Mouse (Mus musculus) forebrain, embryonic 15.5 days (tissue): Measurements from ENCODE around the gene Ppp1r37. TPM values are rescaled to one million over a fixed set of nuclear protein-coding genes. Genes with fewer than 3 reads are reported as not detected.

Experiments
- ATAC-seq: fragments of 200-750 bp; cut with Nextera tagmentation; replicated peaks from 2 replicates; pipeline ENCODE4 v1.8.0; 2017; ENCODE audit warnings: mild to moderate bottlenecking, moderate TSS enrichment, moderate library complexity
- H3K27ac ChIP-seq: fragments of 300-500 bp; sonication (generic); replicated peaks from 2 replicates; pipeline ENCODE4 v1.5.1; 2015; ENCODE audit warnings: mild to moderate bottlenecking, inconsistent platforms
- H3K27me3 ChIP-seq: fragments of 300-500 bp; sonication (generic); 2 replicates; pipeline ENCODE4 v1.6.1; 2015; ENCODE audit warnings: inconsistent platforms
- H3K36me3 ChIP-seq: fragments of 300-500 bp; sonication (generic); 2 replicates; pipeline ENCODE4 v1.6.1; 2015; ENCODE audit warnings: mild to moderate bottlenecking, inconsistent platforms
- H3K4me1 ChIP-seq: fragments of 300-500 bp; sonication (generic); 2 replicates; pipeline ENCODE4 v1.6.1; 2015; ENCODE audit warnings: inconsistent platforms
- H3K4me2 ChIP-seq: fragments of 300-500 bp; sonication (generic); replicated peaks from 2 replicates; pipeline ENCODE4 v1.6.1; 2015; ENCODE audit warnings: mild to moderate bottlenecking, inconsistent platforms
- H3K4me3 ChIP-seq: fragments of 300-500 bp; sonication (generic); 2 replicates; pipeline ENCODE4 v1.5.1; 2015; ENCODE audit warnings: mild to moderate bottlenecking, inconsistent platforms
- H3K9ac ChIP-seq: fragments of 300-500 bp; sonication (generic); replicated peaks from 2 replicates; pipeline ENCODE4 v1.6.1; 2015; ENCODE audit warnings: mild to moderate bottlenecking, inconsistent platforms
- H3K9me3 ChIP-seq: fragments of 300-500 bp; sonication (generic); 2 replicates; pipeline ENCODE4 v1.6.1; 2016; ENCODE audit warnings: inconsistent platforms
- WGBS: fragments of 180-500 bp; shearing (Covaris S2); methylation state at CpG from one replicate; pipeline ENCODE4 v1.1.7; 2015; ENCODE audit warnings: mixed read lengths; 5-methylcytosine and 5-hydroxymethylcytosine counted together
- polyA plus RNA-seq: library from polyadenylated mRNA; unstranded; fragments of >200 nt; fragmentation: Nextera tagmentation; extraction: Ambion mirVana; gene quantifications from 2 replicates; pipeline ENCODE4 v1.2.1, GENCODE M21; 2015

The Ppp1r37 gene
- polyA plus RNA-seq, 1 experiment from 2014 or later = 40.5 TPM

DNA sequence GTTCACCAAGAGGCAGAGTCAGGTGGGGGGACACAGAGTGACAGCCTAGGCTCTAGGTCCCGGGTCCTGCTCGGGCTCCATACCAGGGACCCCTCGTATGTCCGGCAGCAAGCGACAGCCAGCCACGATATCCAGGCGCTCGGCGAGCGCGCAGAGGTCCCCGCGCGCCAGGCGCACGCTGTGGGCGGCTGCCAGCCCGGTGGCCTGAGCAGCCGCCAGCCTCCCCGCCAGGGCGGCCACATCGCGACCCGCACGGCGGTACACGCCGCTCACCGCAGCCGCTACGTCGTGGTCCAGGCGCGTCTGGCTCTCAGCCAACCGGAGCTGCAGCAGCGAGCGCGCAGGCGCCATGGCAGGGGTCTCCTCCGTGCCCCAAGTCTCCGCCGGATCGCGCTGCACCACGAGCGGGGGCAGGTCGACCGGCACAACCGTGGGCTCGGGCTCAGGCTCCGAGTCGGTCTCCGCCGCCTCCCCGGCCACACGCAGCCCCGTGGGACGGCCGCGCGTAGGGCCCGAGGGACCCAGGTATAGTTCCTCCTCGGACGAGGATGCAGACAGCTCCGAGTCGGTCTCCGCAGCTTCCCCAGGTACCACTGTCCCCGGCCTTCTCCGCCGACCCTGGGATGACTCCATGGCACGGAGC is 55.8 kb downstream of the Ppp1r37 start:
- H3K9me3 ChIP-seq = no peaks in the 10 kb centered on the region
- peak overlapping the region; percentile 44; the same call in 1 of the 2 replicates for H3K27ac ChIP-seq
- peak; percentile 4; the same call in 1 of the 2 replicates for ATAC-seq
- H3K4me2 ChIP-seq = peak overlapping the region; percentile 80
- WGBS = under 1% methylated on average over 71 of the region's 71 CpGs
- no peaks in the 10 kb centered on the region for H3K27me3 ChIP-seq
- H3K9ac ChIP-seq = peak overlapping the region; percentile 70
- peak overlapping the region; percentile 61 for H3K4me3 ChIP-seq
- peaks cover 23% of the 10 kb centered on the region for H3K4me1 ChIP-seq
- H3K36me3 ChIP-seq = no peaks in the 10 kb centered on the region

DNA sequence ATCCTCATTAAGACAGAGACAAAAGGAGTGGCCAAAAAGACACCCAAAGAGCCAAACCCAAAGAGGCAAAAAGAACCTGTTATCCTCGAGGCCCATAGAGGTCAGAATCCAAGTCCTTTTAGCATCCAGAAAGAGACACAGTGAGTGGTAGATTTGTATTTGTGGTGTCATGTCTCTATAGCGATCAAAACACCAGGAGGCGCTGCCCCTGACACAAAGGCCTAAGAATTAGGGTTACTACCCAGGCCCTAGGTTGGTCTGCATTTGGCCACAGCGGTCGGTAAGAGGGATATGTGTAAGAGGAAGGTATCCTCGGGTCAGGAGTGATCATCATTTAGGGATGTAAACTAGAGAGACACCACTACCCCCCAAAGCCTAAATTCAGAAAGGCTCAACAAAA is 56.5 kb downstream of the Ppp1r37 start:
- WGBS = 18% methylated on average over 6 of the region's 6 CpGs
- 0 out of 2 replicates have a peak overlapping the region, but pooled peaks have one; percentile 70 for H3K9ac ChIP-seq

DNA sequence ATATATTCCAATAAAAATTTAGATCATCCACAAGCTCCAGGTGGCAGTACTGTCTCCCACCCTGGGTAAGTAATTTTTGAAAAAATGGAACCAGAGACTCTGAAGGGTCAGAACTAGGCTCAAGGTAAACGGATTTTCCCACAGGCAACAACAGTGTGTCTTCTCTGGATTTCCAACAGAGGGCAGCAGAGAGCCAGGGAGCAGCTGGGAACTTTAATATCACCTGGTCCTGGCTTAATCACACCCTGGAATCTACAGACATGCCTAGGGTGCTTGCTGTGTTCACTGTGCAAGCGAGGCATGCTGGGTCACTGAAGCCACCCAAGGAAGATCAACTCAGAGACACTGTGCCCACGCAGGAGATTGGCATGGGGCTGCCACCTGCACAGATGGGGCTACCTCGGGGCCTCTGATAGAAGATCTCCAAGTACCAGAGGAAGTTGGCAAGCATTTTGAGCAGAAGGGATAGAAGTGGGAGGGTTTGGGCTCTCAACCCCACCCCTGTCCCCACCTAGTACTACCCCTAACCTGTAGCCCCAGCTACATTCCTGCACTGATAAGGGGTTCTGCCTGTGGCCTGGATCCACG is 59.3 kb downstream of the Ppp1r37 start:
- H3K9ac ChIP-seq = no peak overlapping the region
- WGBS = 34% methylated on average over 5 of the region's 5 CpGs
- ATAC-seq = no peak

More for the DNA sequence above, 56.5 kb downstream of the Ppp1r37 start:
- Histone ChIP-seq H3K4me1 (peaks cover 23% of the 10 kb centered on the region), H3K27ac (no peak overlapping the region), H3K9me3 (no peaks in the 10 kb centered on the region), H3K4me3 (peak overlapping the region; percentile 61), H3K27me3 (no peaks in the 10 kb centered on the region), H3K4me2 (peak overlapping the region; percentile 80), H3K36me3 (no peaks in the 10 kb centered on the region)
- ATAC-seq = no peak

DNA sequence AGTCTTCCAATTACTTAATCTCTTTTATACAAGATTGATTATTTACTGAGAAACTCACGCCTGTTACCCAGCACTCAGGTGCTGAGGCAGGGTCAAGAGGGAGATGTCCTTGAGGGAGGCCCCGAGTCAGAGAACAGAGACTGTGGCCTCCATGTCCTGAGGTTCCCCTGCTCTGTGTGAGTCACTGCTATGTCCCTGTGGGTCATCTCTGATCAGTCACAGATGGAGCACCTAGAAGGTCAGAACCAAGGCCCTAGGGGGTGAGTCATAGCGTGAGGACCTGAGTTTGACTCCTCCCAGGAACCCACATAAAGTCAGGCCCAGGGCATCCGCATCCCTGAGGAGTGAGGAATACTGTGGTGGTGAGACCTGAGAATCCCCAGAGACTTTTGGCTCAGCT is 61.2 kb downstream of the Ppp1r37 start:
- Histone ChIP-seq H3K27me3 (no peaks in the 10 kb centered on the region), H3K4me2 (no peak overlapping the region), H3K27ac (no peak overlapping the region), H3K4me3 (no peak overlapping the region), H3K36me3 (no peaks in the 10 kb centered on the region), H3K9me3 (no peaks in the 10 kb centered on the region), H3K4me1 (peaks cover 2% of the 10 kb centered on the region), H3K9ac (no peak overlapping the region)
- 81% methylated on average over 4 of the region's 4 CpGs for WGBS
- ATAC-seq = no peak

More for the DNA sequence above, 59.3 kb downstream of the Ppp1r37 start:
- Histone ChIP-seq H3K4me1 (peaks cover 13% of the 10 kb centered on the region), H3K4me3 (no peak overlapping the region), H3K4me2 (no peak overlapping the region), H3K27ac (no peak overlapping the region), H3K27me3 (no peaks in the 10 kb centered on the region), H3K36me3 (no peaks in the 10 kb centered on the region), H3K9me3 (no peaks in the 10 kb centered on the region)

DNA sequence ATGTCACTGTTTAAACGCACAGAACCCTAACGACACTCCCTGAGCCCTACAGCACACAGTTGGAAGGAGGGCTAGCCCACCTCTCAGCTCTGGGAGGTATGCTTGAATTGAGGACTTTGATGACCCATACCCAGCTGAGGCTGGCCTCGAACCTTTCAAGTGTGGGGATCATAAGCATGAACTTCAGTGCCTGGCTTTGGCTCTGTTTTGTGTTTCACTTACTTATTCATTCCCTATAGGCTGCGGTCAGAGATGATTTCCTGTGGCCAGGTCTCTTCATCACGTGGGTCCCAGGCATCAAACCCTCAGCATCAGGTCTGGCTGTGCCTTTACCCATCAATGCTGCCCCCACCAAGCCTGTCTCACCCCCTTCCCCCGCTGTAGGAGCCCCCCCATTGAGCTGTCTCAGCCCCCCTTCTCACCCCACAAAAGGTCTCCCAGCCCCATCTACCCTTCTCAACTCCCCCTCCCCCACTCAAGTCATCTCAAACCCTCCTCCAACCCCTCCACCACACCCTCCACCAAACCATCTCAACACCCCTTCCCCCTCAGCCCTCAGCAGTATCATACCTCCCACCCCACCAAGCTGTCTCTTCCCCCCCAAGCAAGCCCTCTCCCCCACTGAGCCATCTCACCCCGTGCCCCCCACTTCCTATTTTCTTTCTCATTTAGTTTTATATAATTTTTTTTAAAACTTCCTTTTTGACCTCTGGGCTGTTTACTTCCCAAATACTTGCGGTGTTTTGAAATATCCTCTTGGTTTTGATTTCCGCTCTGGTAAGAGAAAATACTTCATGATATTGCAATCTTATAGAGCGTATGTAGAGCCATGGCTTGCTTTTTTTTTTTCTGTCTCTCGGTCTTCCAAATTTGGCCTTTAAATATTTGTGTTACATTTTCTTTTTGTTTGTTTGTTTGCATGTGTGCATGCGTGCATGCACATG is 62.2 kb downstream of the Ppp1r37 start:
- Histone ChIP-seq H3K4me2 (no peak overlapping the region), H3K4me1 (no peaks in the 10 kb centered on the region), H3K27ac (no peak overlapping the region), H3K9ac (no peak overlapping the region), H3K4me3 (no peak overlapping the region), H3K9me3 (no peaks in the 10 kb centered on the region), H3K27me3 (no peaks in the 10 kb centered on the region), H3K36me3 (no peaks in the 10 kb centered on the region)
- 73% methylated on average over 12 of the region's 12 CpGs for WGBS
- no peak for ATAC-seq

DNA sequence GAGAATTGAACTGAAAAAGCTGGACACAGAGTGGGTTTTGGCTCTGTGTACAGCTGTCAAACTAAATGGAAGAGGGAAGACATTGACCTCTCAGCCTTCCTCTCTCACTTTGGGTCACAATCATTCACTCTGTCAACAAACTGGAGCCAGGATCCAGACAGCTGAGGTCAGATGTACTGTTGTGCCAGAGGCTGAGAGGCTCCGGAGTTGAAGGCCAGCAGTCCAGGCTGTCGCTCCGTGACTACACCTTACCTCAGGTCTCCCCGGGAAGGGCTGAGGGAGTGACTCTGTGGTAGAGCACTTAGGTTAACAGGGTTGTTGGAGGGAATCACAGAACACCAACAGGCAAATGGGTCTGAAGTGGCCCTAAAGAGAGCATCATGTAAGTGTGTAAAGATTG is 64.5 kb downstream of the Ppp1r37 start:
- 87% methylated on average over 4 of the region's 4 CpGs for WGBS
- Histone ChIP-seq H3K4me1 (no peaks in the 10 kb centered on the region), H3K9me3 (no peaks in the 10 kb centered on the region), H3K27ac (no peak overlapping the region), H3K4me3 (no peak overlapping the region), H3K4me2 (no peak overlapping the region), H3K36me3 (no peaks in the 10 kb centered on the region), H3K9ac (no peak overlapping the region), H3K27me3 (no peaks in the 10 kb centered on the region)
- no peak for ATAC-seq

DNA sequence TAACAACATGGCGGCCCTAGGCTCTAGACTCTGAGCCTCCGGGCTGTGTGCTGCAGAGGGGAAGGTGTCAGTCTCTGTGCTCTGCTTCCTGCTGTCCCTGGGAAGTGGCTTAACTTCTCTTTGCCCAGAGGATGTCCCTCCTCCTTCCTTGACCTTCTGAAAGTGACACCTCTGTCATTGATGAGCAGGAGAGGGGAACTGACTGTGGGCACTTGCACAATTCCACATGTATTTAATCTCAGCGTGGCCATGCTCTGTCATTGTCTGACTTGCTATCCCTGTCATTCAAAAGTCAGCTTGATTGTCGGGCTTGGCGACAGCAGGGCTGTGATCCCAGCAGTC is 66.7 kb downstream of the Ppp1r37 start:
- Histone ChIP-seq H3K9me3 (no peaks in the 10 kb centered on the region), H3K4me2 (no peak overlapping the region), H3K27me3 (peaks cover 12% of the 10 kb centered on the region), H3K4me1 (peaks cover 5% of the 10 kb centered on the region), H3K27ac (no peak overlapping the region), H3K36me3 (no peaks in the 10 kb centered on the region), H3K9ac (no peak overlapping the region), H3K4me3 (no peak overlapping the region)
- ATAC-seq = no peak
- 79% methylated on average over 5 of the region's 5 CpGs for WGBS

DNA sequence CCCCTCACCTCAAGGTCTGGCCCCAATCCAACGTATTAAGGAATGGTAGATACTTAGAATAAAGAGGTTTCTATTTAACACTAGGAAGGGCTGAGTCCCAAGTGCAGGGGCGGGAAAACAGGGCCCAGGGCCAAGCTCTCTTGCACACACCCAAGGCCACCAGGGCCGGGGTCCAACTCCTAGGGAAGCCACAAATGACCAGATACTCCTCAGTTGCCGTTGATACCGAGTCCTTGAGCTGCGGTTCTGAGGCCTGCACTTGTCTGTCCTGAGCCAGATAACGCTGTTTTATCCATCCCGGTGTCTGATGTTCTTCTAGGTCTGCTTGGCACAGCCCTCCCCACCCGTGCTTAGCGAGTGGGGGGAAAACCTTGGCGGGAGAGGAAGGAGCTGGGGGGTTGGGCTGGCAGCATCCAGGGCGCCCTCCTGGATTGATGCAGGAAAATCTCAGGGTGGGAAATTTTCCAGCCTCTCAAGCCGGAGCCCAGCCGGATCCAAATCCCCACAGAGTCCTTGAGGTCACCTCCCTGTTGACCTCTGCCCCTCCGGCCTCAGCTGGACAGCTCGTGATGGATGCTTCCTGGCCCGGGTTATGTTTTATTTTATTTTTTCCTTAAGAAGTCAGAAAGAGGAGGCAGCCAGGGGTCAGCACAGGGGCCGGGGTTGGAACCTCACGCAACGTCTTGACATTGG is 67.2 kb downstream of the Ppp1r37 start:
- Histone ChIP-seq H3K4me1 (peaks cover 5% of the 10 kb centered on the region), H3K4me2 (no peak overlapping the region), H3K9ac (no peak overlapping the region), H3K9me3 (no peaks in the 10 kb centered on the region), H3K27ac (no peak overlapping the region), H3K27me3 (peaks cover 18% of the 10 kb centered on the region), H3K36me3 (no peaks in the 10 kb centered on the region), H3K4me3 (no peak overlapping the region)
- WGBS = 76% methylated on average over 20 of the region's 20 CpGs
- ATAC-seq = no peak

DNA sequence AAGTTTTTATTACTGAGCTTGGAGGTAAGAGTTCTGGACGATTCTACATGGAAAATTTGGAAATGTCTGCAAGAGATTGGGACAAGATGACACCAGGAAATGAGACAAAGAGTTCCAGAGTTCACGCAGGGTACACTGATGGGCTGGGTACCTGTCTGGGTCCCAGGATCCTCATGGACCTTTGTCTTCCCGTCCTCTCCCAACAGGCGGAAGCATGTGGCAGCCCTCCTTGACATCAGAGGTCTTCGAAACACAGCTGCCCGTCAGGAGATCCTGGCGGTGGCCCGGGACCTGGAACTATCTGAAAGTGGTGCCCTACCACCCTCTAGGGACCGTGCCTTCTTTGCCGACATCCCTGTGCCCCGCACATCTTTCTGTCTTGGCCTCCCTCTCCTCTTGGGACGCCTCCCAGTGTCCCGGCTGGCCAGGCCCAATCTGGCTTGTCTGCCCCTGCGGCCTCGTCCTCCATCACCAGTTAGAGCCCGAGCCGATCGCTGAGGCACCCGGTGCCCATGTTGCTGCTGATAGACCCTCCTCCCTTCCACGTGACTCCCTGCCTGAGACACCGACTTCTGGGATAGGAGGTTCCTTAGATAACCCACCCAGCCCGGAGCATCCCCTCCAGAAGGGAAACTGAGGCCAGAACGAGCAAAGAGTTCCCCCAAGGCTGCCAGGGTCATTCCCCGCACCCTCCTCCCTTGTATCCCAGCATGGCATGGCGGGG is 68.0 kb downstream of the Ppp1r37 start:
- WGBS = 82% methylated on average over 25 of the region's 25 CpGs
- no peaks in the 10 kb centered on the region for H3K9me3 ChIP-seq
- H3K4me3 ChIP-seq = no peak overlapping the region
- H3K27me3 ChIP-seq = peaks cover 25% of the 10 kb centered on the region
- no peaks in the 10 kb centered on the region for H3K36me3 ChIP-seq
- no peak overlapping the region for H3K9ac ChIP-seq
- peaks cover 5% of the 10 kb centered on the region for H3K4me1 ChIP-seq
- H3K4me2 ChIP-seq = no peak overlapping the region
- ATAC-seq = no peak
- no peak overlapping the region for H3K27ac ChIP-seq

DNA sequence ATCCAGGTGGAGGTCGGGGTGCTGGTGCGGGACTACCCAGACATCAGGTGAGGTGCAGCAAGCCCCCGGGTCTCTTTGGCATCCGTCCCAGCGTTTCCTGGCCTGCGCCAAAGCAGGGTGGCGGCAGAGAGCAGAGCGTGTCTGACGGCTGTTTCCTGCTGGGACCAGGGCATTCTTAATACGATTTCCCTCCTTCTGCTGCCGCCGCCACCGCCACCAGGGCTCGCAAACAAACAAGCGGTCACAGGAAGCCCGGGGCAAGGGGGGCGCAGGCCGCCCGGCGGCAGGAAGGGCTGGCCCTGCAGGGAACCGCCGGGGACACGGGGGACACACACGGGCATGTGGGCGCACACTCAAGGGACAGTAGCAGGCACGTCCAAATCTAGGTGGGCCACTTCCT is 71.1 kb downstream of the Ppp1r37 start:
- Histone ChIP-seq H3K9ac (no peak overlapping the region), H3K27me3 (peaks cover 50% of the 10 kb centered on the region), H3K27ac (no peak overlapping the region), H3K4me3 (no peak overlapping the region), H3K36me3 (no peaks in the 10 kb centered on the region), H3K4me1 (peaks cover 11% of the 10 kb centered on the region), H3K9me3 (no peaks in the 10 kb centered on the region), H3K4me2 (no peak overlapping the region; the same call in 1 of the 2 replicates)
- no peak for ATAC-seq
- 2% methylated on average over 26 of the region's 26 CpGs for WGBS

DNA sequence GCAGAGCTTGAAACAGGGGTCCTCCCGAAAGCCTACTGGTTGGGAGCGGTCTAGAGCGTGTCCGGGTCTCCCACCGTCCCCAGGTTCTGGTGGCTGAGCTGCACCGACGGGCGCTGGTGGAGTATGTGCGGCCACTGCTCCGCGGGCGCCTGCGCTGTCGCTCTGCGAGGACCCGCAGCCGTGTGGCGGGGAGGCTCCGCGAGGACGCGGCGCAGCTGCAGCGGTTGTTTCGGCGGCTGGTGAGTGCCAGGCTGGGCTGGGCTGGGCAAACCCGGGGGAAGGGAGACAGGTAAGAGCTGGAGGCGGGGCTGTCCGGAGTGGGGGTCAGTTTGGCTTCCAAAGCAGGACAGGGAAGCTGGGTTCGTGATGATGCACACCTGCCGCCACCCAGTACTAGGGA is 73.4 kb downstream of the Ppp1r37 start:
- Histone ChIP-seq H3K4me1 (peaks cover 11% of the 10 kb centered on the region), H3K9ac (peak overlapping the region; percentile 8; the same call in 1 of the 2 replicates), H3K9me3 (no peaks in the 10 kb centered on the region), H3K27me3 (peaks cover 52% of the 10 kb centered on the region), H3K4me3 (peak overlapping the region; percentile 24), H3K27ac (no peak overlapping the region), H3K36me3 (no peaks in the 10 kb centered on the region), H3K4me2 (peak overlapping the region; percentile 36)
- under 1% methylated on average over 30 of the region's 31 CpGs for WGBS
- peak; percentile 61; the same call in 1 of the 2 replicates for ATAC-seq
